In genomic region chr19:50490721-50491120, GRCm38 (mm10) we compare ENCODE assay signal across 10 mouse cellular contexts.
"Had no signal": no experiment of that assay in that cellular context is flagged by ENCODE, and none has a peak within 500 bp of the region (broad histone marks: within the 10 kb centered on the region; RNA-seq: fewer than 3 reads in every experiment).

No protein-coding gene starts in this region.

- DNase-seq: kidney, adult 11 months; kidney, adult 9 months; kidney, postnatal 14 days; left cerebral cortex, postnatal 4 days; lung, adult 18-20 months; thymus, adult 18-20 months; thymus, postnatal 14 days had no signal

- H3K27me3 ChIP-seq: midbrain, embryonic 15.5 days had no signal

- H3K4me3 ChIP-seq: limb, embryonic 13.5 days; midbrain, embryonic 15.5 days had no signal

- H3K4me2 ChIP-seq: limb, embryonic 13.5 days; midbrain, embryonic 15.5 days had no signal

- H3K9me3 ChIP-seq: limb, embryonic 13.5 days; midbrain, embryonic 15.5 days had no signal

- H3K27ac ChIP-seq: limb, embryonic 13.5 days; liver, embryonic 14.5 days had no signal

- H3K9ac ChIP-seq: limb, embryonic 13.5 days; liver, embryonic 14.5 days; midbrain, embryonic 15.5 days had no signal

- ATAC-seq: midbrain, embryonic 15.5 days had no signal

- H3K36me3 ChIP-seq: limb, embryonic 13.5 days; midbrain, embryonic 15.5 days had no signal
